Mouse (Mus musculus) G1E-ER4 (cell line): Measurements from ENCODE around the gene Pou2af1. TPM values are rescaled to one million over a fixed set of nuclear protein-coding genes. Genes with fewer than 3 reads are reported as not detected.

Experiments used
- GATA1 ChIP-seq: IDR thresholded peaks from one replicate; pipeline ENCODE4 v1.8.0; 2012; ENCODE audit warnings: low read length, inconsistent platforms
- polyA plus RNA-seq: library from polyadenylated mRNA; stranded (reverse); fragments of >175 nt; gene quantifications from 2 replicates; pipeline ENCODE4 v1.2.3, GENCODE M21; 2012

The Pou2af1 gene
- polyA plus RNA-seq, 1 experiment, result not detected

DNA sequence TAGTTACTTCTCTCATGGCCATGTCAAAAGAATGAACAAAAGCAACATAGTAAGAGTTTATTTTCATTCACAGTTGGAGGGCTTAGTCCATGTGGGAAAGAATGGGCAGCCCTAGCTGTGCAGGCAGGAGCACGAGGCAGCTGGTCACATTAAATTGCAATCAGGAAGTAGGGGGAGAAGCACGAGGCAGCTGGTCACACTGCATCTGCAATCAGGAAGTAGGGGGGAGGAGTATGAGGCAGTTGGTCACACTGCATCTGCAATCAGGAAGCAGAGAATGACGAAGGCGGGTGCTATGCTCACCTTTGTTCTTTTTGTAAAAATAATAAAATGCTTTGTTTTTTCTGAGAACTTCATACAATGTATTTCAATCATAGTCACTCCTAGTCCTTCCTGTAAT is 18.7 kb upstream of the Pou2af1 start:
- TF ChIP-seq GATA1, result no peak

DNA sequence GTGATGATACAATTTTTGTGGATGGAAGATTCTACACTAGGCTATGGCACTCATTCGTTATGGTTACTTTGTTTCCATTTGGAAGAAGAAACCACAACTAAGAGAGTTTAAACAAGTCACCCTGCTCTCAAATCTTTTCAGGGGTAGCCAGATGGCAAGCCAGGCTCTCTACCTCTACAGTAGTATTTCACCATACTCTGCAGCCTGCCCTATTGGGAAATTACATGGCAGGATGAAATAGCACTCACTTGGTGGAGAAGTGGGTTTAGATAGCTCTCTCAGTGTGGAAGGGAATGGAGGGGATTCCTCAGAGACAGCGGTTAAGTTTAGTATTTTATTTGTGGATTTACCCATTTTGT is 4.6 kb upstream of the Pou2af1 start:
- TF ChIP-seq GATA1, result no peak

DNA sequence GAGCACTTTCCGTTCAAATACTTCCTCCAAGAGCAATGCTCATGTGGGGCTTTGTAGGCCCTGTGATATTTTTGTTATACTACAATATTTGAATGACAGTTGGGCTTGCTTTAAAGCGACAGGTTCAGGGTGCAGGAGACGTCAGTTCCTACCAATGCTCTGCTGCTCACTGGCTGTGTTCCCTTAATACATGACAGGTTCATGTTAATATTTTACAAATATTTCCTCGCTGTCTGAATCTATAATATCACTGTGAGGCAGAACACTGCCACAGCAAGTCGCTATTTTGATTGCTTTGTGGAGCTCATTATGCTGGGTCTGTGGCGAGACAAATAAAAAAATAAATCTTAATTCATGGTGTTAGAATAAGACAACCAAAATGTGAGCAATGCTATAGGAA is 2.3 kb upstream of the Pou2af1 start:
- TF ChIP-seq GATA1, result no peak

DNA sequence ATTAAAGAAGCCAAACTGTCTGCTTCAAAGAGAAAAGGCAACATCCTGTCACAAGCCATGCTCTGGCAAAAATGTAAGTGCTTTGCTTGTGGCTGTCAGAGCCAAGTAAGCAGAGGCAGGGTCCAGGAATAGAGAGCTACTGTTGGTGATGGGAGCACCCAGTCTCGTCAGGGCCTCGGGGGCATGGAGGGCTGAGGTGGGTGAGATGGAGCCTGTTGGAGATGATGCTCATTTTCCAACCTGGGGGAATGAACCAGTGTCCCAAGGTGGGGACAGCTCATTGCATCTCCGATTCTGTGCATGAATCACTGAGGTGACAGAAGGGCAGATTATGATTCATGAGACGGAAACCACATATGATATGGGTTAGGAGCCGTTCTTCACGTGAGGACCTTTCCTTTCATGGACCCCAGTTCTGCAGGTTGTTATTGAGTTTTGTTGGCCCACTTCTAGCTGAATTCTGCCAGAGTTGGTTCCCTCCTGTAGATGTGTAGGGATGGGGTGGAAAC is 275 bp downstream of the Pou2af1 start:
- TF ChIP-seq GATA1, result no peak

DNA sequence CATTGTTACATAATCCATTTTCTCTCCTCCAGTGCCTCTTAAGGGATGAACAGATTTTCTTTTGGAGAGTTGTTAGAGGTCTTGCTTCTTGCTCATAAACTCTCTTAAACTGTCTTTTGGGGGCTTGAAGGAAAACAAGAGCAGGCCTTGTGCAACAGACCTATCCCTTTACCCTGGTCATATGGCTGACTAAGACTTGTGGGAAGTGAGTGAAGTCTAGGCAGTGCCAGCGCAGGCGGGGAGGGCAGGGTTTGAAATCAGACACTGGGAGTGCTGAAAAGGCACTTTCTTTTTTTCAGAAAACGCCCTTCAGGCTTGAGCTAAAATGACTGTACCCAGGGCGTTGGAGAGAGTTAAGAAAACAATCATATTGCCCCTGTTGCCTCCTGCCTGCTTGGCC is 1.8 kb downstream of the Pou2af1 start:
- TF ChIP-seq GATA1, result no peak

DNA sequence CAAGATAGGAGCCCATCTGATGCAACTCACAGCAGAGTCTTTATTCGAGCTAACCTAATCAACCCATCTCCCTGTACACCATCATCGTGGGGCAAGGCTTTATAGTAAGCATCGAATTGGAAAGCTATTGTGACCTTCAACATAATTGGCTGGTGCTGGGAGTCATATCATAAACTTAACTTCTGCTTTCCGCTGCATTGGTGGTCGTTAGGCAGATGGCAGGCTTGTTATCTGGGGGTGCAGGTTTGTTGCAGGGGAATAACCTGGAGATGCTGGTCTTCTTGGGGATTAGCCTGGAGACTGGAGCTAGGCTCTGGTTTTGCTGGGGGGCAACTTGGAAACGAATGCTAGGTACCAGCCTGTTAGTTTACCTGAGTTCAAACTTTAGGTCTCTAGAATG is 2.4 kb downstream of the Pou2af1 start:
- no peak for TF ChIP-seq GATA1

DNA sequence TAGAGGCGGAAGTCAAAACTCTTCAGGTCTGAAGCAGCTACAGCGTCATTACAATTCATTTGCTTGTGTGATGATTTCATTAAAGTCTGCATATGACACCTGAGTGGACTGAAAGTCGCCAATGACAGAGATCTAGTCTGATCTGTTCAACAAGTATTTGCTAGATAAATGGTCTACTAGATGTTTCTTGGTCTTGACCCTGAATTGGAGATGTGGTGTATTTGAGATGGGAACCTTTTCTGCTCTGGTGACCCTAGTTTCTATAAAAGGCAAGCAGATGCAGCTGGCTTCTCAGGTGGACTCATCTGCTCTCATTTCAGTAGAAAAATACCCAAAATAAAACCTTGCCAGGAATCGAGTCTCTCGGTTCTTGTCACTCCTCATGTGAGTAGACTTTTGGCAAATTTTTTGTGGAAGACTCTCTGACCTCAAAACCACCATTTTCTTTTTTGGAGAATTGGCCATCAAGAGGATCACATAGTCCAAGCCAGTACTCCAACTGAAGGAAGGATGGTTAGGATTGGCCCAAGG is 12.2 kb downstream of the Pou2af1 start:
- TF ChIP-seq GATA1, result no peak

DNA sequence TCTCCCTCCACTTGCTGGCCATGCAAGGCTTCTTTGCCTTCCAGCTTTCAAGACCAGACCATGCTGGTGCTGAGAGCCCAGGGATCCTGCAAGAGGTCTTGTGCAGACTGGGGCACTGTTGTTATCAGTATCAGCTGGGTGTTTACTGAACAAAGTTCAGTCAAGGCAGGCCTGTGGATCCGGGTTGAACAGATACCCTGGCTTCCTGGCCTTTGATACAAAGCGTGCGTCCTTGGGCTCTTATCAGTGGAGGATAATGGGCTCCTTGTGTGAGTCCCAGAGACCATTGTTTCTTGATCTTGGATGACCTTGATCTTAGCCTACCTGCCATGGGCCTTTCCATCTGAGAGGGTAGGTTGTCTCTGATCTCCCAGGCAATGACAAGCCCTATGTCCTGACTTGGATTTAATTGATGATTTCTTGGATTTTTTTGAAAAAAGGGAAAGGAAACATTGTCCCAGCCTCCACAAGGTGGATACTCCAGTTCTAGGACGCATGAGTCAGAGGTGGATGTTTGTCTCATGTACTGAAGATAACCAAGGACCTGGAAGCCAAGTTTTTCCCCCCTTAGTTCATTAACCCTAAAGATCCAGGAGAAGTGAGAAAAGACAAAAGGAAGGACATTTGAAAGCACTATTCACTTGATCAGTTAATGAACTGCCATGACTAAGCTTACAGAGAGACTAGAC is 17.3 kb downstream of the Pou2af1 start:
- no peak for TF ChIP-seq GATA1

DNA sequence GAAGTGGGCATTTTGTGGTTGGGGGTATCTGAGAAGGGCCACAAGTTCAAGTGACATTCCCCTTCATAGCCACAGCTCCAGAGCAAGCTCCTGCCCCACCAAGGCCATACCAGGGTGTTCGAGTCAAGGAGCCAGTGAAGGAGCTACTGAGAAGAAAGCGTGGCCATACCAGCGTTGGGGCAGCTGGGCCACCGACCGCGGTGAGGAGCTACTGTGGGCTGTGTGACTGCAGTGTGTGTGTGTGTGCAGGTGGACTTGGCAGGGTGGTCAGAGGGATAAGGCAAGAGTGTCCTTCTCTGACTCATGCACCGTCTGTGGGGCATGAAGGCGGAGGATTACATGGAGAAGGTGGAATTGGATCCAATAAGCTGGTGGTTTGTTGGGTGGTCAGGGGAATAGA is 18.7 kb downstream of the Pou2af1 start:
- TF ChIP-seq GATA1, result no peak

DNA sequence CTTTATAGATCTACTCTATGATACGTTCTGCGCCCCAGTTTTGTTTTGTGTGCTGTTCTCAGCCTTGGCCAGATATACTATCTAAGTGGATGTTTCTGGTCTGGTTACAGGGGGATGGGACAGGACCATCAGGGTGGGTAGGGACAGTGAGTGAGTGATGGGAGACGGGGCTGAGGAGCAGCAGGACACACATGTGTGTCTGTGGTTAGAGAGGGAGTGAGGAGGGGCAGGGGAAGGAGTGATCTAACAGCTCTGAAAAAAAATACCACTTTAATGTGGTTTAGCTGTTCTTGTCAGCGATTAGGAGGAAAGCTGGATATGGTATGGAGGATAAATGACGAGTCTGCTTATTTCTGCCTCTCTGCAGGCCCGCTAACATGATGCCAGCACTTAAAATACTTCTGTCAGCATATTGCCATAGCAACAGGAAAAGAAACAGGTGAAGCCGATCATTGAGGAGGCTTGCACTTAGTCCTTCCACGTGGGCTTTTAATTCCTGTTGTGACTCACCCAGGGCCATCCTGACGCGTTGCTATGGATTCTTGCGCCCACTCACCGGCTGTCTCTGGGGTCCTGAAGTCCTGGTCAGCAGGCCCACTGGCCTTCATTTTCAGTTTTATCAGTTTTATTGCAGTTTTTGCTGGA is 25.4 kb downstream of the Pou2af1 start:
- no peak for TF ChIP-seq GATA1

DNA sequence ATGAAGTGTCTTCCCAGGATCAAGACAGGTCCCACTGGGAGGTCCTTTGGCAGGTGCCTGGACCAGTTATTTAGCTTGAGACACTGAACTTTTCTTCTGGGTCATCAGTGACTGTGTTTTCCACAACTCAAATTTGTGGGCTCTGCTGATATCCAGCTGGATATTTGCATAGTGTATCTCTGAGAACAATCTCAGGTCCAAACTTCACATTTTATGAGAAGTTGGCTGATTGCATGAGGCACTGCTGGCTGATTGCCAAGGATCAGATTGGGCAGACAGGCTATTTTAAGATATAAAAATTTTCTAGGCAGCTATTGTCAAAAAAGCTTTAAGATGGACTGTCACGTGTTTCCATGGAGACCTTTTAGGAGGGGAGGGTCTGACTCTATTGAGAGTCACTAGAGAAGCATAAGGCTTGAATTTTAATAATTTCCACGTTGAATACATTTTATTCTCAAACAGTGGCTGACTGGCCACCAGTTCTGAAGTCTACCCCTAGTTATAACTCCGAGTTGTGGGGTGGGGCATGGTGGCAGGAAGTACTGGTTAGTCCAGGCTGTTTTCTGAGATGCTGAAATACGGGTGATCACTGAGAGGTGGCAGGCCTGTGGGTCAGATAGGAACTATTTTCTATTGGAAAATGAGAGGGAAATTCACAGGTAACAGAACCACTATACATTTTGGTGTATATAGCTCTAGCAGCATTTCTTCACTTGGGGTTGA is 43.4 kb downstream of the Pou2af1 start:
- TF ChIP-seq GATA1, result no peak

DNA sequence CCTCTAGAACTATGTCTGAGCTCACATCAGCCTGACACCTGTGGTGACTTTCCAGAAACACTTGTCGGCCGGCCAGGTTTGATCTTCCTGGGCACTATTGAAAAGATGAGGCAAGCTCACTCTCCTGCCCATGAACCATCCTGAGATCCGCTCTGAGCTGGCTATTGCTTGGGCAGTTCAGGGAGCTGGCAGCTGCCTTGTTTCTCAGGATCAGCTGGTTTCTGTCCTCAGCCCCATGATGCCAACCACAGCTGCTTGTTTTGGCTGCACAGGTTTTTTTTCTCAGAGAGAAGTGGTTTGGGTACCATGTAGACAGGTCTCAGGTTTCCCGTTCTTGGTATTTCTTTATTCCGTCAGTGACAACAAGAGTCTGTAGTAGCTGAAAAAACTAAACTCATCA is 44.9 kb downstream of the Pou2af1 start:
- no peak for TF ChIP-seq GATA1

DNA sequence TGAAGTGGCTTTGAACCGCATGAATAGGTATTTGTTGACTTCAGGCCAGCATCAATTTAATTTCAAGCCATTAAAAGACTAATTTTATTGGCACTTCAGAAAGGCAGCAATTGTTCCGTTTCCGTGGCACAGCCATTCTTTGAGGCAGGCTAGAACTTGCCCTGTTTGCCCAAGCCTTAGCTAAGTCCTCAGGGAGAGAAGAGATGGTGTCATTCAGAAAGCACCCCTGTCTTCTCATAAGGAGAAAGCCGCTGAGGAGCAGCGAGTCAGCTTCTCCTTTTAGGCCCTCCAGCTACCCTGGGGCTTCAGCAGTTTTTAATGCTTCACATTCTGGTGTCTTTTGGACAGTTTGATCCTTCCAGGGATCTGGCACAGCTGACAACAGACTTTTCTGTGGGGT is 55.3 kb downstream of the Pou2af1 start:
- no peak for TF ChIP-seq GATA1

DNA sequence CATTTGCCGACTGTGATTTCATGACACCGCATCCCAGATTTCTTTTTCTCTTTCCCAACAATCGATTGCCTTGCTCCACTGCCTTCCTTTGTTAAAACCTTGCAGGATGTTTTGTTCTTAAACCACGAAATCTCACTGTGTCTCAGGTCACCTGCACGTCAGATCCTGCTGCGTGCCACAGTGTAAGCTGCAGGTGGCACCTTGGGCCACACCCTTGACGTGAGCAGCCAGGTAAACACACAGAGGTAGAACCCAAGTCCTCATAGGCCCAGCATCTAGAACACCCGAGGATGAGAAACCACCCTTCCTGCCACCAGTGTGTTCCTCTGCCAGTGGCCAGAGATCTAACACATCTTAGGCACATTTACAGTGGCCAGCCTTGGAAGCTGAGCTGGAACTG is 57.6 kb downstream of the Pou2af1 start:
- TF ChIP-seq GATA1, result no peak

DNA sequence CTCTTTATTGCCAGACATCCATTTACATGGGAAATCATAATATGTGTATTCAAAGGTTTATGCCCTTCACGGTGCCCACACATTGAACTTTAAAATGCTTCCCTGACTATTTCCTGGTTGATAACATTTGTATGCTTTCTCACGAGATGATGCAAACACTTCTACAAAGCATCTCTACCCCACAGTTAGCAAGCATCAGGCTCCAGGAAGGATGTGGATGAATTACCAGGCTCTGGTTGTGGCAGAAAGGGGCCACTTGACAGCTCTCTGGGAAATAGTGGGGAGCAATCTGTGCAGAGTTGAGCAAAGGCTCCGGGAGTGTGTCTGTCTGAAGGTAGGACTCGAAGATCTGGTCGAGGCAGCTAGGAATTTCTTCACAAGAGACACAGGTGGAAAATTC is 58.6 kb downstream of the Pou2af1 start:
- TF ChIP-seq GATA1, result no peak

DNA sequence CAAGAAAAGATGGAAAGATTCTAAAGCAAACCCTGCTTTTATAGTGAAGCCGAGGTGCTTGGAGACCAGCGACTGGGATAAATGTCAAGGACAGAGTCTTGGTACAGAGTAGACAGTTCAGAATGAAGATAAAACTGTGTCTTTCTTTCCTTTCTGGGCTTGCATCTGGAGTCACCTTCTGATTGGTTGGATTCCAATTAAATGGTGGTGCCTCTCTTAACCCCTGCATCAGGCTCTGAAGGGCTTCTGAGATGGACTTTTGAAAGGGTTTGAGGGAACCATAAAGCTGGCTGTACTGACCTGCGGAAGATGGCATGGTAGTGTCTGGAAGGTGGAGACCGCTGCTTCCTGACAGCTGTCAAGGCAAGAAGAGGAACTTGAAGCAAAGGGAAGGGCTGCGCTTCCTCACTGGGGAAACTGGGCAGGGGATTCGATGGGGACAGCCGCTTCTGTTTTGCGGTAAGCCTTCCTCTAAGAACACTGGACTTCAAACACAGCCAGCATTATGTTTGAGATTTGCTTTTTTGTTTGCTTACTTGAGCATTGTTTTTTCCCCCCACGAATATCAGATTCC is 60.2 kb downstream of the Pou2af1 start:
- no peak for TF ChIP-seq GATA1
